ENCODE assay signal across 21 mouse cellular contexts in genomic region chr19:58107632-58108031, GRCm38 (mm10).
DNase-seq lines count a peak whose midpoint lies in the region; ATAC-seq and TF ChIP-seq lines count a peak whose summit lies in the region.
"Had no signal": no experiment of that assay in that cellular context is flagged by ENCODE, and none has a peak within 500 bp of the region (broad histone marks: within the 10 kb centered on the region; RNA-seq: fewer than 3 reads in every experiment).

No protein-coding gene starts in this region.

- no peak overlapping the region for H3K9ac ChIP-seq in hindbrain, embryonic 12.5 days
- no peak overlapping the region for H3K9ac ChIP-seq in forebrain, postnatal 0 days
- H3K9ac ChIP-seq: heart, embryonic 13.5 days; limb, embryonic 15.5 days; liver, embryonic 15.5 days; neural tube, embryonic 13.5 days; stomach, embryonic 15.5 days had no signal

- H3K4me1 ChIP-seq in hindbrain, embryonic 12.5 days: peaks cover 18% of the 10 kb centered on the region
- peaks cover 28% of the 10 kb centered on the region for H3K4me1 ChIP-seq in hindbrain, embryonic 10.5 days (replicated peaks)
- H3K4me1 ChIP-seq in forebrain, embryonic 10.5 days: peaks cover 44% of the 10 kb centered on the region
- peaks cover 3% of the 10 kb centered on the region; the same call in 1 of the 2 replicates for H3K4me1 ChIP-seq in forebrain, postnatal 0 days (ENCODE audit: insufficient read depth)
- H3K4me1 ChIP-seq in kidney, adult 2 months (ENCODE audit: control insufficient read depth, insufficient read depth, low read length): no peaks in the 10 kb centered on the region
- H3K4me1 ChIP-seq: liver, embryonic 15.5 days; stomach, embryonic 15.5 days had no signal

- no peaks in the 10 kb centered on the region for H3K9me3 ChIP-seq in hindbrain, embryonic 12.5 days (replicated peaks)
- H3K9me3 ChIP-seq in hindbrain, embryonic 10.5 days: no peaks in the 10 kb centered on the region
- no peaks in the 10 kb centered on the region for H3K9me3 ChIP-seq in forebrain, embryonic 10.5 days
- no peaks in the 10 kb centered on the region for H3K9me3 ChIP-seq in forebrain, postnatal 0 days (ENCODE audit: low read length)
- H3K9me3 ChIP-seq: heart, embryonic 13.5 days; limb, embryonic 15.5 days; liver, embryonic 15.5 days; neural tube, embryonic 13.5 days; stomach, embryonic 15.5 days had no signal

- H3K4me3 ChIP-seq in hindbrain, embryonic 12.5 days: no peak overlapping the region
- no peak overlapping the region for H3K4me3 ChIP-seq in hindbrain, embryonic 10.5 days
- no peak overlapping the region for H3K4me3 ChIP-seq in forebrain, embryonic 10.5 days
- no peak overlapping the region for H3K4me3 ChIP-seq in forebrain, postnatal 0 days (ENCODE audit: low read depth, low read length)
- H3K4me3 ChIP-seq in kidney, adult 2 months (ENCODE audit: insufficient read depth, low read depth, low read length): no peak overlapping the region
- H3K4me3 ChIP-seq: heart, embryonic 13.5 days; limb, embryonic 15.5 days; liver, embryonic 15.5 days; neural tube, embryonic 13.5 days; stomach, embryonic 15.5 days had no signal

- no peak overlapping the region for H3K4me2 ChIP-seq in hindbrain, embryonic 12.5 days (replicated peaks)
- no peak overlapping the region for H3K4me2 ChIP-seq in forebrain, postnatal 0 days (ENCODE audit: low read depth)
- H3K4me2 ChIP-seq: heart, embryonic 13.5 days; limb, embryonic 15.5 days; liver, embryonic 15.5 days; neural tube, embryonic 13.5 days; stomach, embryonic 15.5 days had no signal

- no peaks in the 10 kb centered on the region for H3K36me3 ChIP-seq in hindbrain, embryonic 12.5 days
- no peaks in the 10 kb centered on the region for H3K36me3 ChIP-seq in hindbrain, embryonic 10.5 days
- H3K36me3 ChIP-seq in forebrain, embryonic 10.5 days (replicated peaks): no peaks in the 10 kb centered on the region
- no peaks in the 10 kb centered on the region for H3K36me3 ChIP-seq in forebrain, postnatal 0 days (ENCODE audit: insufficient read depth)
- no peaks in the 10 kb centered on the region for H3K36me3 ChIP-seq in kidney, adult 2 months (ENCODE audit: control insufficient read depth, insufficient read depth, low read length)
- H3K36me3 ChIP-seq: heart, embryonic 13.5 days; limb, embryonic 15.5 days; liver, embryonic 15.5 days; neural tube, embryonic 13.5 days; stomach, embryonic 15.5 days had no signal

- no peak for DNase-seq in hindbrain, embryonic 10.5 days (ENCODE audit: low spot score)
- peak; percentile 40 for DNase-seq in Muller cell, postnatal 12 days (ENCODE audit: inconsistent ontology term)
- peak; percentile 66 for DNase-seq in forebrain, embryonic 10.5 days (ENCODE audit: extremely low spot score, low spot score)
- peak; percentile 35 for DNase-seq in forebrain, postnatal 0 days
- no peak for DNase-seq in kidney, adult 2 months
- DNase-seq in left cerebral cortex, adult 8-10 months (ENCODE audit: low spot score in 2 of 2): no peak
- DNase-seq: B cell, adult 2 months; cerebellum, adult 9-10 months; kidney, adult 11 months; layer of hippocampus, postnatal 36 days; lung, postnatal 10 days; right cerebral cortex, postnatal 25 days; thymus, adult 18-20 months had no signal

- no peak for TF ChIP-seq CTCF in forebrain, postnatal 0 days (IDR thresholded peaks at IDR 0.05; ENCODE audit: low read depth)
- TF ChIP-seq CTCF in kidney, adult 2 months (conservative IDR thresholded peaks at IDR 0.05; ENCODE audit: insufficient read depth, insufficient read length, low read depth, low read length): no peak

- H3K27me3 ChIP-seq in hindbrain, embryonic 12.5 days: no peaks in the 10 kb centered on the region
- peaks cover 9% of the 10 kb centered on the region; the same call in 1 of the 2 replicates for H3K27me3 ChIP-seq in hindbrain, embryonic 10.5 days (ENCODE audit: insufficient read depth, poor library complexity, severe bottlenecking)
- peaks cover 88% of the 10 kb centered on the region for H3K27me3 ChIP-seq in forebrain, embryonic 10.5 days (ENCODE audit: poor library complexity, severe bottlenecking)
- no peaks in the 10 kb centered on the region for H3K27me3 ChIP-seq in forebrain, postnatal 0 days (ENCODE audit: insufficient read depth, low read length)
- H3K27me3 ChIP-seq in kidney, adult 2 months (replicated peaks; ENCODE audit: control insufficient read depth, insufficient read depth, low read length): no peaks in the 10 kb centered on the region
- H3K27me3 ChIP-seq: heart, embryonic 13.5 days; limb, embryonic 15.5 days; liver, embryonic 15.5 days; stomach, embryonic 15.5 days had no signal

- peak; percentile 67; the same call in 1 of the 2 replicates for ATAC-seq in hindbrain, embryonic 12.5 days (ENCODE audit: low FRiP score)
- peak; percentile 27; the same call in 1 of the 2 replicates for ATAC-seq in forebrain, postnatal 0 days
- ATAC-seq: hindbrain, postnatal 0 days had no signal

- WGBS in hindbrain, embryonic 12.5 days: 43% methylated on average over 10 of the region's 10 CpGs
- 61% methylated on average over 10 of the region's 10 CpGs for WGBS in hindbrain, embryonic 10.5 days
- 27% methylated on average over 10 of the region's 10 CpGs for whole genome bisulfite sequencing in forebrain, embryonic 10.5 days
- WGBS in forebrain, postnatal 0 days: 13% methylated on average over 10 of the region's 10 CpGs
- WGBS in kidney, adult 2 months: 74% methylated on average over 10 of the region's 10 CpGs

- H3K27ac ChIP-seq in hindbrain, embryonic 12.5 days: no peak overlapping the region; the same call in 1 of the 2 replicates
- H3K27ac ChIP-seq in hindbrain, embryonic 10.5 days: no peak overlapping the region
- H3K27ac ChIP-seq in forebrain, embryonic 10.5 days: peak overlapping the region; percentile 32; the same call in 1 of the 2 replicates
- no peak overlapping the region for H3K27ac ChIP-seq in forebrain, postnatal 0 days (ENCODE audit: low read depth, low read length)
- H3K27ac ChIP-seq in kidney, adult 2 months (ENCODE audit: insufficient read depth, low read depth, low read length): no peak overlapping the region
- H3K27ac ChIP-seq: heart, embryonic 13.5 days; hindbrain, postnatal 0 days; kidney, postnatal 0 days; limb, embryonic 15.5 days; liver, embryonic 15.5 days; neural tube, embryonic 13.5 days; stomach, embryonic 15.5 days had no signal

- no peak for TF ChIP-seq POLR2A in kidney, adult 2 months (IDR thresholded peaks at IDR 0.05; ENCODE audit: low read depth, low read length)

Comparison
In these comparisons a context has a peak if more than half of its experiments do, and no peak if none do; other contexts are left out.
1. DNase-seq: peak in Muller cell, postnatal 12 days (single experiment), forebrain, embryonic 10.5 days (single experiment) and forebrain, postnatal 0 days (single experiment); none in hindbrain, embryonic 10.5 days (single experiment), kidney, adult 2 months (single experiment) and left cerebral cortex, adult 8-10 months (0 of 2).